8 mouse cellular contexts compared by ENCODE assay signal in the genomic region with DNA sequence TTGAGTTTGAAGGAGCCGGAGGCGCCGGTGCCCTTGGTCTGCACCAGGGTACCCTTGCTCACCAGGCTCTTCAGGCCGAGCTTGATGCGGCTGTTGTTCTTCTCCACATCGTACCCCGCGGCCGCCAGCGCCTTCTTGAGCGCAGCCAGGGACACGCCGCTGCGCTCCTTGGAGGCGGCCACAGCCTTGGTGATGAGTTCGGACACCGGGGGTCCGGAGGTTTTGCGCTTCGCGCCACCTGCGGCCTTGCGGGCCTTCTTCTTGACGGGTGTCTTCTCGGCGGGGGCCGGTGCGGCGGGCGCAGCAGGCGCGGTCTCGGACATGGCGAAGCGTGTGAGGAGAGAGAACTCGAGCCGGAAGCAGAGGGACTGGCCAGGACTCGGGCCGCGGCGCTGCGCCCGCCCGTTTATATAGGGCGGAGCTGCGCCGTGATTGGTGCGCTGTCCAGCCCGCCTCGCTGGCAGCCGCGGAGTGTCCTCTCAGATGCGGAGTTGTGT. TPM values are rescaled to one million over a fixed set of nuclear protein-coding genes. Genes with fewer than 3 reads are reported as not detected.
DNase-seq lines count a peak whose midpoint lies in the region; ATAC-seq and TF ChIP-seq lines count a peak whose summit lies in the region.
"Not testable (repeated sequence)": the region's sequence is repeated elsewhere in the genome, so short reads cannot be mapped to it uniquely, and the experiment has no call there.

A gene (minus strand): TSS at position 384 of the 497 bp plus-strand sequence.

- peaks cover 28% of the 10 kb centered on the region for H3K4me1 ChIP-seq in E14TG2a.4 (replicated peaks; ENCODE audit: low read depth, low read length)
- H3K4me1 ChIP-seq in forebrain, embryonic 14.5 days (ENCODE audit: control insufficient read depth, insufficient read depth, low read length), result peaks cover 10% of the 10 kb centered on the region
- peaks cover 26% of the 10 kb centered on the region for H3K4me1 ChIP-seq in neural tube, embryonic 15.5 days

- not testable (repeated sequence) for H3K9me3 ChIP-seq in E14TG2a.4 (ENCODE audit: low read length); forebrain, embryonic 14.5 days (replicated peaks; ENCODE audit: control insufficient read depth, low read length); neural tube, embryonic 15.5 days (replicated peaks)

- H3K4me3 ChIP-seq in E14TG2a.4 (replicated peaks; ENCODE audit: low read length), result peak within 1 kb of the TSS; percentile 82
- H3K4me3 ChIP-seq in forebrain, embryonic 14.5 days (ENCODE audit: low read depth, low read length), result peak within 1 kb of the TSS; percentile 60
- H3K4me3 ChIP-seq in neural tube, embryonic 15.5 days (replicated peaks), result peak within 1 kb of the TSS; percentile 58

- under 1% methylated on average over 49 of the region's 53 CpGs for WGBS in forebrain, embryonic 14.5 days
- WGBS in neural tube, embryonic 15.5 days, result under 1% methylated on average over 53 of the region's 53 CpGs

- peak within 1 kb of the TSS; percentile 91 for H3K9ac ChIP-seq in forebrain, embryonic 14.5 days (ENCODE audit: low read length)
- H3K9ac ChIP-seq in neural tube, embryonic 15.5 days (replicated peaks), result peak within 1 kb of the TSS; percentile 77

- peak; percentile 88 for ATAC-seq in cerebellum, adult (ENCODE audit: insufficient number of reproducible peaks, low FRiP score, low TSS enrichment)
- peak; percentile 92 for ATAC-seq in forebrain, embryonic 14.5 days
- peak; percentile 91 for ATAC-seq in neural tube, embryonic 15.5 days (ENCODE audit: low FRiP score)

- intact Hi-C loops in heart, postnatal 14 days (cut with DNase I), result loop anchor here (2.0 to 5.0 kb wide), 5 partner anchors 35 to 1890 kb away; a partner anchor contains a TSS

- not testable (repeated sequence) for H3K36me3 ChIP-seq in E14TG2a.4 (ENCODE audit: insufficient read depth, low read length); forebrain, embryonic 14.5 days (ENCODE audit: control insufficient read depth, insufficient read depth, low read length); neural tube, embryonic 15.5 days

- peak; percentile 92 for DNase-seq in forebrain, embryonic 14.5 days (ENCODE audit: low spot score)
- DNase-seq in heart, postnatal 14 days, result peak; percentile 93 to 97
- peak; percentile 87 for DNase-seq in layer of hippocampus, adult 11-12 months (ENCODE audit: low spot score)
- peak; percentile 89 for DNase-seq in lung, adult 18-20 months
- peak; percentile 87 for DNase-seq in testis, postnatal 14 days (ENCODE audit: low spot score)

- peak within 1 kb of the TSS; percentile 81 for H3K27ac ChIP-seq in forebrain, embryonic 14.5 days (ENCODE audit: low read depth, low read length)
- H3K27ac ChIP-seq in neural tube, embryonic 15.5 days (replicated peaks), result peak within 1 kb of the TSS; percentile 95

- TF ChIP-seq CTCF in E14TG2a.4 (conservative IDR thresholded peaks at IDR 0.05; ENCODE audit: low read length), result not testable (repeated sequence)

- peak within 1 kb of the TSS; percentile 98 for H3K4me2 ChIP-seq in forebrain, embryonic 14.5 days (ENCODE audit: low read length)
- peak within 1 kb of the TSS; percentile 99 for H3K4me2 ChIP-seq in neural tube, embryonic 15.5 days

- H3K27me3 ChIP-seq in E14TG2a.4 (ENCODE audit: insufficient read depth, low read length), result peaks cover 35% of the 10 kb centered on the region
- not testable (repeated sequence) for H3K27me3 ChIP-seq in forebrain, embryonic 14.5 days (replicated peaks; ENCODE audit: control insufficient read depth, insufficient read depth, low read length); neural tube, embryonic 15.5 days (replicated peaks)

RNA-seq across cellular contexts. Expression of the gene that starts here (rescaled TPM):
- polyA plus RNA-seq in forebrain, embryonic 14.5 days (2014; fragmentation: Nextera tagmentation; extraction: Ambion mirVana), result 12.2 and 17.8 TPM in 2 replicates
- 10 to 100 TPM; 56.8 to 68.5 TPM for total RNA-seq in heart, postnatal 14 days (2021)
- polyA plus RNA-seq in neural tube, embryonic 15.5 days (2015; fragmentation: Nextera tagmentation; extraction: Ambion mirVana), result 4.3 and 7.0 TPM in 2 replicates

Comparison
In these comparisons a context has a peak if more than half of its experiments do, and no peak if none do; other contexts are left out.
1. Peak in every context shown above with its lines: DNase-seq, ATAC-seq, H3K4me3 ChIP-seq and H3K27ac ChIP-seq.